Mouse (Mus musculus) CH12.LX (cell line): ENCODE results near the gene Gkn2. TPM values are rescaled to one million over a fixed set of nuclear protein-coding genes. Genes with fewer than 3 reads are reported as not detected.

Experiments
- DNase-seq: peaks from one replicate; pipeline ENCODE4 v3.0.0-alpha.2; 2013; ENCODE audit errors: extremely low read depth
- H3K27ac ChIP-seq: 2 replicates; pipeline ENCODE4 v1.5.1; 2012; ENCODE audit warnings: low read depth, mild to moderate bottlenecking, control low read depth, moderate library complexity; ENCODE audit not compliant: insufficient read depth
- H3K27me3 ChIP-seq: replicated peaks from 2 replicates; pipeline ENCODE3; 2012; ENCODE audit warnings: inconsistent platforms
- H3K36me3 ChIP-seq, 2 experiments: replicated peaks in 1 of 2; 2 replicates each; pipeline versions ENCODE3 to v1.6.1; 2012; ENCODE audit warnings: inconsistent platforms in 1 of 2, low read length in 1 of 2, mild to moderate bottlenecking in 1 of 2, mixed read lengths in 1 of 2, moderate library complexity in 1 of 2; ENCODE audit not compliant: control insufficient read depth in 1 of 2, insufficient read depth in 1 of 2
- H3K4me1 ChIP-seq, 2 experiments: 2 replicates each; pipeline ENCODE4 v1.6.1; 2012; ENCODE audit warnings: inconsistent platforms in 1 of 2, moderate library complexity in 1 of 2; ENCODE audit not compliant: insufficient read depth in 2 of 2, control insufficient read depth in 1 of 2
- H3K4me2 ChIP-seq: 2 replicates; pipeline ENCODE4 v1.6.1; 2012; ENCODE audit warnings: low read depth, mild to moderate bottlenecking, control low read depth; ENCODE audit not compliant: poor library complexity, insufficient read depth, severe bottlenecking
- H3K4me3 ChIP-seq, 3 experiments: fragments of 150-350 bp in 1 of 3; sonication (generic) in 1 of 3; replicated peaks in 1 of 3; 2 replicates each; pipeline versions ENCODE3 to v1.5.1; 2011 to 2012; ENCODE audit warnings: low read depth in 2 of 3, low read length in 2 of 3, mild to moderate bottlenecking in 2 of 3, moderate library complexity in 2 of 3, control low read depth in 1 of 3, improper control_type of control experiment in 1 of 3, inconsistent platforms in 1 of 3, mixed read lengths in 1 of 3; ENCODE audit not compliant: poor library complexity in 1 of 3
- H3K79me2 ChIP-seq: replicated peaks from 2 replicates; pipeline ENCODE4 v1.6.1; 2012; ENCODE audit warnings: mild to moderate bottlenecking, moderate library complexity; ENCODE audit not compliant: control insufficient read depth, poor library complexity, insufficient read depth, severe bottlenecking; ENCODE audit errors: extremely low read depth
- H3K9ac ChIP-seq: 2 replicates; pipeline ENCODE4 v1.6.1; 2012; ENCODE audit warnings: low read depth, mild to moderate bottlenecking, control low read depth, moderate library complexity; ENCODE audit not compliant: insufficient read depth
- H3K9me3 ChIP-seq: replicated peaks from 2 replicates; pipeline ENCODE3; 2012; ENCODE audit warnings: low read length, inconsistent platforms, mixed read lengths
- BHLHE40 ChIP-seq: IDR thresholded peaks from 2 replicates; pipeline ENCODE4 v1.6.1; 2011; ENCODE audit warnings: mild to moderate bottlenecking, low read depth, low read length, improper control_type of control experiment
- CHD2 ChIP-seq: IDR thresholded peaks from 2 replicates; pipeline ENCODE4 v1.6.1; 2011; ENCODE audit warnings: low read length, improper control_type of control experiment
- E2F4 ChIP-seq: IDR thresholded peaks from 2 replicates; pipeline ENCODE4 v1.6.1; 2011; ENCODE audit warnings: low read depth, low read length, improper control_type of control experiment; ENCODE audit not compliant: insufficient replicate concordance
- EP300 ChIP-seq: IDR thresholded peaks from 2 replicates; pipeline ENCODE4 v1.6.1; 2011; ENCODE audit warnings: low read length, improper control_type of control experiment
- ETS1 ChIP-seq: conservative IDR thresholded peaks from 2 replicates; pipeline ENCODE4 v1.6.1; 2012; ENCODE audit warnings: low read depth, mild to moderate bottlenecking, inconsistent platforms, low read length, improper control_type of control experiment, moderate library complexity
- GABPA ChIP-seq: IDR thresholded peaks from 2 replicates; pipeline ENCODE4 v1.6.1; 2012; ENCODE audit warnings: low read depth, low read length, improper control_type of control experiment, inconsistent platforms; ENCODE audit not compliant: insufficient replicate concordance
- IRF4 ChIP-seq: IDR thresholded peaks from 2 replicates; pipeline ENCODE4 v1.6.1; 2014; ENCODE audit warnings: low read depth, mild to moderate bottlenecking, inconsistent platforms, low read length, improper control_type of control experiment
- JUND ChIP-seq: conservative IDR thresholded peaks from 2 replicates; pipeline ENCODE4 v1.6.1; 2011; ENCODE audit warnings: low read depth, low read length, improper control_type of control experiment
- KAT2A ChIP-seq: IDR thresholded peaks from 2 replicates; pipeline ENCODE4 v1.6.1; 2012; ENCODE audit warnings: low read length, improper control_type of control experiment, inconsistent platforms; ENCODE audit not compliant: insufficient replicate concordance
- MAFK ChIP-seq: IDR thresholded peaks from 2 replicates; pipeline ENCODE4 v1.6.1; 2011; ENCODE audit warnings: low read length, improper control_type of control experiment; ENCODE audit not compliant: insufficient replicate concordance
- MAZ ChIP-seq: IDR thresholded peaks from 2 replicates; pipeline ENCODE4 v1.6.1; 2012; ENCODE audit warnings: low read depth, mild to moderate bottlenecking, inconsistent platforms, low read length, improper control_type of control experiment, moderate library complexity
- NELFE ChIP-seq: IDR thresholded peaks from 2 replicates; pipeline ENCODE4 v1.6.1; 2011; ENCODE audit warnings: low read depth, low read length, improper control_type of control experiment
- PAX5 ChIP-seq: IDR thresholded peaks from 2 replicates; pipeline ENCODE4 v1.6.1; 2012; ENCODE audit warnings: low read length, inconsistent platforms, mixed read lengths
- RCOR1 ChIP-seq: conservative IDR thresholded peaks from 2 replicates; pipeline ENCODE4 v1.6.1; 2012; ENCODE audit warnings: low read depth, mild to moderate bottlenecking, inconsistent platforms, low read length, improper control_type of control experiment
- SIN3A ChIP-seq: IDR thresholded peaks from 2 replicates; pipeline ENCODE4 v1.6.1; 2012; ENCODE audit warnings: low read length, improper control_type of control experiment, inconsistent platforms
- TCF12 ChIP-seq: IDR thresholded peaks from 2 replicates; pipeline ENCODE4 v1.6.1; 2014; ENCODE audit warnings: low read depth, mild to moderate bottlenecking, inconsistent platforms, low read length, improper control_type of control experiment
- UBTF ChIP-seq: IDR thresholded peaks from 2 replicates; pipeline ENCODE4 v1.6.1; 2012; ENCODE audit warnings: low read depth, mild to moderate bottlenecking, inconsistent platforms, low read length, improper control_type of control experiment, moderate library complexity
- ZC3H11A ChIP-seq: IDR thresholded peaks from 2 replicates; pipeline ENCODE4 v1.6.1; 2012; ENCODE audit warnings: low read depth, mild to moderate bottlenecking, inconsistent platforms, low read length, improper control_type of control experiment
- ZNF384 ChIP-seq: IDR thresholded peaks from 2 replicates; pipeline ENCODE4 v1.6.1; 2012; ENCODE audit warnings: low read depth, low read length, improper control_type of control experiment, inconsistent platforms
- dilution Hi-C: fragments of 300-500 bp; cut with MboI; formaldehyde crosslinking; loops from 2 replicates; pipeline ENCODE4 v1.14.3; 2020; ENCODE audit warnings: low sequenced_read_pairs; ENCODE audit not compliant: extremely low pct_unique_long_range_greater_than_20kb, extremely low pct_ligation_motif_present
- in situ Hi-C: fragments of 300-500 bp; cut with MboI; formaldehyde crosslinking; loops from 3 replicates; pipeline ENCODE4 v1.14.3; 2019; ENCODE audit warnings: low sequenced_read_pairs, low pct_ligation_motif_present, low pct_unique_long_range_greater_than_20kb, mixed read lengths
- polyA plus RNA-seq: library from polyadenylated mRNA; unstranded; fragments of >175 nt; gene quantifications from 2 replicates; pipeline ENCODE4 v1.2.1, GENCODE M21; 2012; ENCODE audit warnings: low read depth; ENCODE audit not compliant: insufficient read length
- total RNA-seq, 2 experiments: library from RNA; depleted of rRNA; stranded (reverse); fragments of 300-350 nt in 1 of 2; fragments of >200 nt in 1 of 2; gene quantifications; 2 replicates each; pipeline ENCODE4 v1.2.3; 2012 to 2014

The Gkn2 gene
- total and polyA plus RNA-seq, 3 experiments = not detected

DNA sequence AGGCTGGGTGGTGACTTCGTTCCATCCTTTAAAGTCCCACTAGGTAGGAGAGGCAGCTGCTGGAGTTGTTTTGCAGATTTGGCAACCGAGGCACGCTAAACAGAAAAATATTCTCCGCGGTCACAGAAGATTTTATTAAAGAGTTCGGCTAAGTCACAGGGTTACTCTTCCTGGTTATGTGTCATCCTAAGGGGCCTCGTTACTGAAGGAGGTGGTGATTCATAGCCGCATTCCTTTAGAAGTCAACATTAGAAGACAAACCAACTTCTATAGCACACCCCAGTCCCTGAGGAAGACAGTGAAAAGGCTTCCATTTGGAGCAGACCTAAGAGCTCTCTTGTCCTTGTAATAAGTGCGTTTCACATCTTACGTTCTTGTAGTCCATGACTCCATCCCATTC lies 13.5 kb downstream of the Gkn2 start:
- Histone ChIP-seq H3K79me2 (no peaks in the 10 kb centered on the region), H3K36me3 (no peaks in the 10 kb centered on the region), H3K4me3 (no peak overlapping the region), H3K9ac (no peak overlapping the region), H3K27me3 (peaks cover 8% of the 10 kb centered on the region), H3K27ac (no peak overlapping the region), H3K9me3 (no peaks in the 10 kb centered on the region), H3K4me1 (peaks cover 0 to 17% of the 10 kb centered on the region in 2 experiments; a peak in 2 of 4 replicates), H3K4me2 (no peak overlapping the region)
- dilution Hi-C loops = no loop called here
- in situ Hi-C loops = no loop called here
- DNase-seq = no peak
- TF ChIP-seq BHLHE40 = no peak
- no peak for TF ChIP-seq PAX5
- TF ChIP-seq RCOR1 = no peak
- no peak for TF ChIP-seq E2F4
- TF ChIP-seq IRF4 = no peak
- no peak for TF ChIP-seq JUND
- TF ChIP-seq ETS1 = no peak
- TF ChIP-seq MAZ = no peak
- no peak for TF ChIP-seq SIN3A
- no peak for TF ChIP-seq MAFK
- no peak for TF ChIP-seq NELFE
- no peak for TF ChIP-seq ZNF384
- no peak for TF ChIP-seq UBTF
- TF ChIP-seq TCF12 = no peak
- TF ChIP-seq EP300 = no peak
- TF ChIP-seq ZC3H11A = no peak
- TF ChIP-seq KAT2A = no peak

GRCm38 (mm10) chr6:87388877-87389276 lies 15.7 kb downstream of the Gkn2 start, which contains the start of gene Gkn3:
Gene Gkn3, minus strand, starts transcription at chr6:87388935.
- H3K4me2 ChIP-seq = no peak within 1 kb of the TSS
- dilution Hi-C loops = no loop called here
- DNase-seq = no peak

More at GRCm38 (mm10) chr6:87388877-87389276, 15.7 kb downstream of the Gkn2 start, which contains the start of gene Gkn3:
- no peak for TF ChIP-seq JUND
- TF ChIP-seq CHD2 = no peak
- no peak for TF ChIP-seq GABPA
- Histone ChIP-seq H3K4me3 (no peak within 1 kb of the TSS), H3K9me3 (no peaks in the 10 kb centered on the region), H3K79me2 (no peaks in the 10 kb centered on the region), H3K9ac (no peak within 1 kb of the TSS), H3K27ac (no peak within 1 kb of the TSS), H3K4me1 (peaks cover 2 to 39% of the 10 kb centered on the region in 2 experiments; a peak in 3 of 4 replicates), H3K36me3 (no peaks in the 10 kb centered on the region), H3K27me3 (peaks cover 5% of the 10 kb centered on the region)
- in situ Hi-C loops = no loop called here
